Mouse (Mus musculus): Measurements from ENCODE around the gene Stx19. TPM values are rescaled to one million over a fixed set of nuclear protein-coding genes. Genes with fewer than 3 reads are reported as not detected.

Gene Stx19
- total and polyA plus RNA-seq, 3 experiments, result 0.11 TPM; not detected in 2

- H3K9ac ChIP-seq (ENCODE audit: insufficient read depth, low read depth), result no peak overlapping the region
- dilution Hi-C loops (cut with MboI; ENCODE audit: extremely low pct_ligation_motif_present, extremely low pct_unique_long_range_greater_than_20kb, low sequenced_read_pairs) (no loop called here), in situ Hi-C loops (cut with MboI; ENCODE audit: low pct_ligation_motif_present, low pct_unique_long_range_greater_than_20kb, low sequenced_read_pairs) (loop anchor here (25.0 kb wide), 1 partner anchor 314 kb away; no protein-coding TSS in a partner anchor)
- peaks cover 3 to 18% of the 10 kb centered on the region in 2 experiments for H3K36me3 ChIP-seq (replicated peaks in 1 of 2; ENCODE audit: control insufficient read depth in 1 of 2, insufficient read depth in 1 of 2, low read length in 1 of 2)
- H3K4me1 ChIP-seq (ENCODE audit: control insufficient read depth in 1 of 2, insufficient read depth in 2 of 2), result peaks cover 0 to 3% of the 10 kb centered on the region in 2 experiments; a peak in 1 of 4 replicates
- H3K27me3 ChIP-seq (replicated peaks), result no peaks in the 10 kb centered on the region
- no peak for TF ChIP-seq HCFC1 (IDR thresholded peaks at IDR 0.05; ENCODE audit: low read depth, low read length)
- peak; percentile 85 for TF ChIP-seq RAD21 (IDR thresholded peaks at IDR 0.05; ENCODE audit: low read depth, low read length)
- TF ChIP-seq CTCF (conservative IDR thresholded peaks at IDR 0.05 in 1 of 2, IDR thresholded peaks at IDR 0.05 in 1 of 2; ENCODE audit: low read depth in 2 of 2, low read length in 2 of 2), result peak; percentile 87 to 88
- peak; percentile 66 for TF ChIP-seq SMC3 (IDR thresholded peaks at IDR 0.05; ENCODE audit: low read depth, low read length)
- H3K4me3 ChIP-seq (replicated peaks in 1 of 3; ENCODE audit: low read depth in 2 of 3, low read length in 2 of 3, poor library complexity in 1 of 3), result no peak overlapping the region
- no peak overlapping the region for H3K27ac ChIP-seq (ENCODE audit: insufficient read depth, low read depth)
- H3K9me3 ChIP-seq (replicated peaks; ENCODE audit: low read length), result no peaks in the 10 kb centered on the region
- no peaks in the 10 kb centered on the region for H3K79me2 ChIP-seq (replicated peaks; ENCODE audit: control insufficient read depth, extremely low read depth, insufficient read depth, poor library complexity, severe bottlenecking)
- H3K4me2 ChIP-seq (ENCODE audit: insufficient read depth, low read depth, poor library complexity, severe bottlenecking), result no peak overlapping the region
- peak; percentile 69 for DNase-seq (ENCODE audit: extremely low read depth)
These were observed 11.9 kb downstream of the Stx19 start for GRCm38 (mm10) chr16:62826156-62827001.

DNA sequence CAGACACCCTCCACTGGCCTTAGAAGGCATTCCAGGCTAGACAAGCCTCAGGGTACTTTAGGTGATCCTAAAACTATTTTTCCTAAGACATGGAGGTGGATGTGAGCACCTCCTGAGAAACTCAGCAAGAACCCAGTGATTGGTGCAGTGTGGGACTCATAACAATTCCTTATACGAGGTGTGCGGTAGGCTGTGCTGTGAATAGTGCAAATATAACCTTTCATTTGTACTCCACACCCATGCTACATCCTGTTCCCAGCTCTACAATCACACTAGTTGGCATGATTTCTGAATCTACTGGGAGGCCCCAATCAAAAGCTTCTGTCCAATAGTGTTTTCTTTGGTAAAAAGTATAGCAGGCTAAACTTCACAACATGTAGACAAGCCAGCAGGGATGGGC lies 17.6 kb downstream of the Stx19 start:
- dilution Hi-C loops (cut with MboI; ENCODE audit: extremely low pct_ligation_motif_present, extremely low pct_unique_long_range_greater_than_20kb, low sequenced_read_pairs), result no loop called here
- H3K9me3 ChIP-seq (replicated peaks; ENCODE audit: low read length), result no peaks in the 10 kb centered on the region
- TF ChIP-seq SMC3 (IDR thresholded peaks at IDR 0.05; ENCODE audit: low read depth, low read length) (no peak), MEF2A (IDR thresholded peaks at IDR 0.05; ENCODE audit: borderline replicate concordance, low read depth, low read length) (no peak), MAZ (IDR thresholded peaks at IDR 0.05; ENCODE audit: low read depth, low read length) (no peak), KAT2A (IDR thresholded peaks at IDR 0.05; ENCODE audit: insufficient replicate concordance, low read length) (no peak), JUN (IDR thresholded peaks at IDR 0.05; ENCODE audit: insufficient read depth, low read depth, low read length) (no peak)

DNA sequence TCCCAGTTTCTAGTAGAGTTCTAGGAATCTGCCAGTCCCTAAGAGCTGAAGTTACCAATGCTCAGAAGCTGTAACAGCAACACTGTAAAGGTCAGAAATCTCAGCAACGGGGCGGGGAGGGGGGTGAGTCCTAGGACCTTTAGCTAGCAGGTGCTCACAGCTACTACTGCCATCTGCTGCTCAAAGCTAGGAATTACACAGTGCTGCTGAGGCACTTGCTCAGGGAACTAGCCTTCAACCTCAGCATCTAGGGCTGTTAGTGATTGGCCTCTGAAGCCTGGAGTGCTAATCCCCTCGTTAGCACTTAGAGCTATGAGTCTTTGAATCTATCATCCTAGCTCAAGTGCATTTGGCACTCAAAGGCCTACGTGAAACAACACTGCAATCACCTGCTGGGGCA lies 18.0 kb downstream of the Stx19 start:
- peaks cover 3% of the 10 kb centered on the region in 2 experiments for H3K36me3 ChIP-seq (replicated peaks in 1 of 2; ENCODE audit: control insufficient read depth in 1 of 2, insufficient read depth in 1 of 2, low read length in 1 of 2)
- H3K4me1 ChIP-seq (ENCODE audit: control insufficient read depth in 1 of 2, insufficient read depth in 2 of 2), result peaks cover 10 to 34% of the 10 kb centered on the region in 2 experiments
- dilution Hi-C loops (cut with MboI; ENCODE audit: extremely low pct_ligation_motif_present, extremely low pct_unique_long_range_greater_than_20kb, low sequenced_read_pairs) (no loop called here), in situ Hi-C loops (cut with MboI; ENCODE audit: low pct_ligation_motif_present, low pct_unique_long_range_greater_than_20kb, low sequenced_read_pairs) (loop anchor here (25.0 kb wide), 1 partner anchor 320 kb away; no protein-coding TSS in a partner anchor)
- H3K9me3 ChIP-seq (replicated peaks; ENCODE audit: low read length), result no peaks in the 10 kb centered on the region
- no peak overlapping the region for H3K4me3 ChIP-seq (replicated peaks in 1 of 3; ENCODE audit: low read depth in 2 of 3, low read length in 2 of 3, poor library complexity in 1 of 3)
- H3K27me3 ChIP-seq (replicated peaks), result no peaks in the 10 kb centered on the region
- H3K4me2 ChIP-seq (ENCODE audit: insufficient read depth, low read depth, poor library complexity, severe bottlenecking), result peak overlapping the region; percentile 0; the same call in 1 of the 2 replicates
- no peak overlapping the region for H3K27ac ChIP-seq (ENCODE audit: insufficient read depth, low read depth)
- H3K9ac ChIP-seq (ENCODE audit: insufficient read depth, low read depth), result no peak overlapping the region
- TF ChIP-seq MEF2A (IDR thresholded peaks at IDR 0.05; ENCODE audit: borderline replicate concordance, low read depth, low read length) (peak; percentile 44; the same call in 1 of the 2 replicates), POLR2A (IDR thresholded peaks at IDR 0.05; ENCODE audit: low read depth, low read length) (no peak), JUND (conservative IDR thresholded peaks at IDR 0.05; ENCODE audit: low read depth, low read length) (no peak), PAX5 (IDR thresholded peaks at IDR 0.05; ENCODE audit: low read length) (no peak), RAD21 (IDR thresholded peaks at IDR 0.05; ENCODE audit: low read depth, low read length) (peak; percentile 70), TCF12 (IDR thresholded peaks at IDR 0.05; ENCODE audit: low read depth, low read length) (peak; percentile 24; the same call in 1 of the 2 replicates), SMC3 (IDR thresholded peaks at IDR 0.05; ENCODE audit: low read depth, low read length) (peak; percentile 58), NELFE (IDR thresholded peaks at IDR 0.05; ENCODE audit: low read depth, low read length) (peak; percentile 28; the same call in 1 of the 2 replicates), NRF1 (IDR thresholded peaks at IDR 0.05; ENCODE audit: low read depth, low read length) (0 out of 2 replicates have a peak, but pooled peaks have one; percentile 7), ZC3H11A (IDR thresholded peaks at IDR 0.05; ENCODE audit: low read depth, low read length) (no peak), MAFK (IDR thresholded peaks at IDR 0.05; ENCODE audit: insufficient replicate concordance, low read length) (no peak), CTCF (conservative IDR thresholded peaks at IDR 0.05 in 1 of 2, IDR thresholded peaks at IDR 0.05 in 1 of 2; ENCODE audit: low read depth in 2 of 2, low read length in 2 of 2) (peak; percentile 84 to 99), ETS1 (conservative IDR thresholded peaks at IDR 0.05; ENCODE audit: low read depth, low read length) (no peak), IRF4 (IDR thresholded peaks at IDR 0.05; ENCODE audit: low read depth, low read length) (0 out of 2 replicates have a peak, but pooled peaks have one; percentile 27)
- H3K79me2 ChIP-seq (replicated peaks; ENCODE audit: control insufficient read depth, extremely low read depth, insufficient read depth, poor library complexity, severe bottlenecking), result 0 out of 2 replicates have a peak, but pooled peaks cover 4% of the 10 kb centered on the region
- peak; percentile 86 for DNase-seq (ENCODE audit: extremely low read depth)

More for the DNA sequence above, 17.6 kb downstream of the Stx19 start:
- Histone ChIP-seq H3K27ac (ENCODE audit: insufficient read depth, low read depth) (no peak overlapping the region), H3K79me2 (replicated peaks; ENCODE audit: control insufficient read depth, extremely low read depth, insufficient read depth, poor library complexity, severe bottlenecking) (no peaks in the 10 kb centered on the region), H3K4me2 (ENCODE audit: insufficient read depth, low read depth, poor library complexity, severe bottlenecking) (peak overlapping the region; percentile 0; the same call in 1 of the 2 replicates), H3K4me1 (ENCODE audit: control insufficient read depth in 1 of 2, insufficient read depth in 2 of 2) (peaks cover 10 to 34% of the 10 kb centered on the region in 2 experiments), H3K9ac (ENCODE audit: insufficient read depth, low read depth) (no peak overlapping the region), H3K27me3 (replicated peaks) (no peaks in the 10 kb centered on the region), H3K4me3 (replicated peaks in 1 of 3; ENCODE audit: low read depth in 2 of 3, low read length in 2 of 3, poor library complexity in 1 of 3) (no peak overlapping the region), H3K36me3 (replicated peaks in 1 of 2; ENCODE audit: control insufficient read depth in 1 of 2, insufficient read depth in 1 of 2, low read length in 1 of 2) (peaks cover 3% of the 10 kb centered on the region in 2 experiments)
- no peak for DNase-seq (ENCODE audit: extremely low read depth)
- in situ Hi-C loops (cut with MboI; ENCODE audit: low pct_ligation_motif_present, low pct_unique_long_range_greater_than_20kb, low sequenced_read_pairs), result loop anchor here (25.0 kb wide), 1 partner anchor 320 kb away; no protein-coding TSS in a partner anchor
